Mouse (Mus musculus) kidney, adult 2 months (tissue): ENCODE results near the gene Oprm1.

Experiments
- CTCF ChIP-seq: fragments of 200-500 bp; conservative IDR thresholded peaks from 2 replicates; pipeline ENCODE4 v1.5.1; 2011; ENCODE audit warnings: low read depth, mild to moderate bottlenecking, control low read depth, low read length, moderate library complexity, mixed read lengths; ENCODE audit not compliant: insufficient read depth, insufficient read length
- POLR2A ChIP-seq: fragments of 200-500 bp; IDR thresholded peaks from one replicate; pipeline ENCODE4 v1.6.1; 2011; ENCODE audit warnings: low read depth, low read length, control low read depth

DNA sequence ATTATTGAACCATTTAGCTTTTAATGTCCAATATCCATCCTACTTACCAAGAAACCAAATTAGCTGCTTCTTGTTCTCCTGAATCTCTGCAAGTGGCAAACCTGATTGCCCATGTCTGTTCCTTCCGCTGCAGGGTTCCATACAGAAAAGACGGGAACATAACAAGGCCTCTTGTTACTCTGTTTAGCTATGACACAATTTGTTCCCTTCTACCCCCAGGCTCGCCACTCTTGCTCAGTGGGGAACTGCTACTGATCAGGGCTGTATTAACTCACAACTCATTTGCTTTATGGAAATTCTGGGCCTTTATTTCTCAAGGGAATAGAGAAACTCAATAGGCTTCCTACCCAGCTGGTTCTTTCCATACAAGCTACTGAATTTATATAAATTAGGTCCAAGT is 97.5 kb downstream of the Oprm1 start:
- TF ChIP-seq POLR2A, result no peak
- TF ChIP-seq CTCF, result no peak
